Mouse (Mus musculus): ENCODE measurements at regions not wholly inside any gene's neighbourhood (a gene's known extent, or its start where the extent isn't known, plus 50 kb on each side); places are given as distances from the start of the nearest gene placed in this dataset.
A peak's percentile ranks its signal among the peaks of the same experiment; 100 is the strongest.

- WGBS: 34% methylated on average over 2 of the region's 2 CpGs
- Histone ChIP-seq H3K4me2 (ENCODE audit: low read depth, low read length) (no peak overlapping the region), H3K36me3 (ENCODE audit: control insufficient read depth, insufficient read depth, low read length) (no peaks in the 10 kb centered on the region), H3K9me3 (ENCODE audit: control insufficient read depth, low read length) (no peaks in the 10 kb centered on the region), H3K27me3 (replicated peaks; ENCODE audit: control insufficient read depth, insufficient read depth, low read length) (no peaks in the 10 kb centered on the region), H3K27ac (ENCODE audit: low read length) (no peak overlapping the region), H3K4me1 (ENCODE audit: control insufficient read depth, insufficient read depth, low read length) (no peaks in the 10 kb centered on the region), H3K4me3 (ENCODE audit: low read length) (no peak overlapping the region), H3K9ac (ENCODE audit: low read depth, low read length) (no peak overlapping the region)
- no peak for ATAC-seq
These were observed 1284.9 kb upstream of the Lrrc6 start for GRCm38 (mm10) chr15:67785583-67785982.

DNA sequence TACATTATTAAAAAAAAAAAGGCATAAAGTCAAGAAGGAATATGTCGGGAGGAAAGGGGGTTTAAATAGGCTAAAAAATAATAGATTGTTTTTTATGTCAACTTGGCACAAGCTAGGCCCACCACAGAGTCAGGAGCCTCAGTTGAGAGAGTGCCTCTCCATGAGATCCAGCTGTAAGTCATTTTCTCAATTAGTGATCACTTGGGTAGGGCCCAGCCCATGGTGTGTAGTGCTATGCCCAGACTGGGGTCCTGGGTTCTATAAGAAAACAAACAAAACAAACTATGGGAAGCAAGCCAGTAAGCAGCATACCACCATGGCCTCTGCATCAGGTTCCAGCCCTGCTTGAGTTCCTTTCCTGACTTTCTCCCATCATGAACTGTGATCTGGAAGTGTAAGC is 1283.0 kb upstream of the Lrrc6 start:
- H3K4me3 ChIP-seq (ENCODE audit: low read length): no peak overlapping the region
- WGBS: 80% methylated on average over 1 of the region's 1 CpGs
- H3K4me1 ChIP-seq (ENCODE audit: control insufficient read depth, insufficient read depth, low read length): no peaks in the 10 kb centered on the region
- ATAC-seq: no peak
- no peaks in the 10 kb centered on the region for H3K36me3 ChIP-seq (ENCODE audit: control insufficient read depth, insufficient read depth, low read length)
- H3K27ac ChIP-seq (ENCODE audit: low read length): no peak overlapping the region
- H3K27me3 ChIP-seq (replicated peaks; ENCODE audit: control insufficient read depth, insufficient read depth, low read length): no peaks in the 10 kb centered on the region
- no peaks in the 10 kb centered on the region for H3K9me3 ChIP-seq (ENCODE audit: control insufficient read depth, low read length)
- H3K4me2 ChIP-seq (ENCODE audit: low read depth, low read length): no peak overlapping the region
- no peak overlapping the region for H3K9ac ChIP-seq (ENCODE audit: low read depth, low read length)

DNA sequence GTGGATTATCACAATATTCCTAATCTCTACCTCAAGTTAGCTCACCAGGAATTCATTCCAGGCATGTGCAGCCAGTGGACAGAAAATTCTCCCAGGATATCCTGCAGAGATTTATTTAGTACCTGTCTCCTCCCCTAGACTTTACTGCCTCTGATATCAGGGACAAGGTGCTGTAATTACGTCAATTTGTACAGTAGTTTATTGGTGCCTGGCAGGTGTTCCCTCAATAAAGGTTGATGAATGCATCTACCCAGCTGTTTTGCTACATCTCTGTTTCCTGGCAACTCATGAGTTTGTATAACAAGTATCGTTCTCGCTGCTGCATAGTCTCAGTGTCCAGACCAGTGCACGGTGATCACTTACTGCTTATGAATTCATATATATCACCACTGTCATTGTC is 1281.8 kb upstream of the Lrrc6 start:
- Histone ChIP-seq H3K36me3 (ENCODE audit: control insufficient read depth, insufficient read depth, low read length) (no peaks in the 10 kb centered on the region), H3K27me3 (replicated peaks; ENCODE audit: control insufficient read depth, insufficient read depth, low read length) (no peaks in the 10 kb centered on the region), H3K4me1 (ENCODE audit: control insufficient read depth, insufficient read depth, low read length) (no peaks in the 10 kb centered on the region), H3K4me3 (ENCODE audit: low read length) (no peak overlapping the region), H3K9me3 (ENCODE audit: control insufficient read depth, low read length) (no peaks in the 10 kb centered on the region), H3K4me2 (ENCODE audit: low read depth, low read length) (no peak overlapping the region), H3K9ac (ENCODE audit: low read depth, low read length) (no peak overlapping the region), H3K27ac (ENCODE audit: low read length) (no peak overlapping the region)
- WGBS: 54% methylated on average over 4 of the region's 4 CpGs
- peak; percentile 93 for ATAC-seq

- peak; percentile 85 for ATAC-seq
- H3K27me3 ChIP-seq (replicated peaks; ENCODE audit: control insufficient read depth, insufficient read depth, low read length): no peaks in the 10 kb centered on the region
- no peaks in the 10 kb centered on the region for H3K4me1 ChIP-seq (ENCODE audit: control insufficient read depth, insufficient read depth, low read length)
- H3K9ac ChIP-seq (ENCODE audit: low read depth, low read length): no peak overlapping the region
- WGBS: 48% methylated on average over 2 of the region's 2 CpGs
- H3K4me3 ChIP-seq (ENCODE audit: low read length): no peak overlapping the region
- H3K4me2 ChIP-seq (ENCODE audit: low read depth, low read length): no peak overlapping the region
- H3K9me3 ChIP-seq (ENCODE audit: control insufficient read depth, low read length): no peaks in the 10 kb centered on the region
- no peaks in the 10 kb centered on the region for H3K36me3 ChIP-seq (ENCODE audit: control insufficient read depth, insufficient read depth, low read length)
- H3K27ac ChIP-seq (ENCODE audit: low read length): no peak overlapping the region
These were observed 1280.1 kb upstream of the Lrrc6 start for GRCm38 (mm10) chr15:67780856-67781255.

DNA sequence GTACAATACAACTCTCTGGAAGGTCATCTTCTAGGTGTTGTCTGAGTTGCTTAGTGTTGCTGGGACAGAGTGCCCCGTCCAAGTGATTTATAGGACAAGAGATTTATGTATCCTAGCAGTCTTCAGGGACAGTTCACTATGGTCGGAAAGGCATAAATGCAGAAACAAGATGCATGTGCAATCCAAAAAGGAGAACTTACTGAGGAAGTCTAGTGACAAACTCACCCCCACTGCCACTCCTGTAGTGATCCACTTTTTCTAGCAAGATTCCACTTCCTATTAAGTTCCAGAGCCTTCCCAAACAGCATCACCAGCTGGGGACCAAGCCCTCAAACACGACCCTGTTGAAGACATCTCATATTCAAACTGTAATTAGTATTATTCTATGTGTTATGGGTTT is 1266.9 kb upstream of the Lrrc6 start:
- WGBS: 55% methylated on average over 3 of the region's 3 CpGs
- no peak overlapping the region for H3K27ac ChIP-seq (ENCODE audit: low read length)
- no peaks in the 10 kb centered on the region for H3K36me3 ChIP-seq (ENCODE audit: control insufficient read depth, insufficient read depth, low read length)
- H3K4me1 ChIP-seq (ENCODE audit: control insufficient read depth, insufficient read depth, low read length): no peaks in the 10 kb centered on the region
- no peak for ATAC-seq
- no peak overlapping the region for H3K9ac ChIP-seq (ENCODE audit: low read depth, low read length)
- no peak overlapping the region for H3K4me2 ChIP-seq (ENCODE audit: low read depth, low read length)
- no peak overlapping the region for H3K4me3 ChIP-seq (ENCODE audit: low read length)
- no peaks in the 10 kb centered on the region for H3K9me3 ChIP-seq (ENCODE audit: control insufficient read depth, low read length)
- H3K27me3 ChIP-seq (replicated peaks; ENCODE audit: control insufficient read depth, insufficient read depth, low read length): no peaks in the 10 kb centered on the region

DNA sequence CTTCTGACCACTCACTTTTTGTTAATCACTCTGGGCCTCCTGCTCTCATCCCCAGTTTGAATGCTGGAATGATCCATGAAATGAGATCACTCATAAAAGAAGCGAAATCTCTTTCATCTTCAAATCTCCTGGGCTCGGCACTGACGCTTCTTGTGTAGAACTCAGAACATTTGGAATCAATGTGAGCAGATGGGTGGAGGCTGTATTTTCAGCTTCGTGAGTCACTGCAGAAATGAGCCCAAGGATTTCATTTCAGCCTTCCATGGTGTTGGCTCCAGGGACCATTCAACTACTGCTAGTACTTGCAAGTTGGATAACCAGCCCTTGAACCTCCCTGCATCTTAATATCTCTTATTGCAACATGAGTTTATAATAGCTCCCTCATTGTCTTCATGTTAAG is 1258.5 kb upstream of the Lrrc6 start:
- ATAC-seq: no peak
- H3K36me3 ChIP-seq (ENCODE audit: control insufficient read depth, insufficient read depth, low read length): no peaks in the 10 kb centered on the region
- no peaks in the 10 kb centered on the region for H3K27me3 ChIP-seq (replicated peaks; ENCODE audit: control insufficient read depth, insufficient read depth, low read length)
- no peak overlapping the region for H3K9ac ChIP-seq (ENCODE audit: low read depth, low read length)
- no peak overlapping the region for H3K4me2 ChIP-seq (ENCODE audit: low read depth, low read length)
- H3K27ac ChIP-seq (ENCODE audit: low read length): no peak overlapping the region
- no peak overlapping the region for H3K4me3 ChIP-seq (ENCODE audit: low read length)
- WGBS: 82% methylated on average over 4 of the region's 4 CpGs
- H3K4me1 ChIP-seq (ENCODE audit: control insufficient read depth, insufficient read depth, low read length): no peaks in the 10 kb centered on the region
- no peaks in the 10 kb centered on the region for H3K9me3 ChIP-seq (ENCODE audit: control insufficient read depth, low read length)

- H3K4me3 ChIP-seq (ENCODE audit: low read length): no peak overlapping the region
- no peak overlapping the region for H3K4me2 ChIP-seq (ENCODE audit: low read depth, low read length)
- H3K9me3 ChIP-seq (ENCODE audit: control insufficient read depth, low read length): no peaks in the 10 kb centered on the region
- no peaks in the 10 kb centered on the region for H3K36me3 ChIP-seq (ENCODE audit: control insufficient read depth, insufficient read depth, low read length)
- H3K4me1 ChIP-seq (ENCODE audit: control insufficient read depth, insufficient read depth, low read length): no peaks in the 10 kb centered on the region
- no peak overlapping the region for H3K27ac ChIP-seq (ENCODE audit: low read length)
- no peak for ATAC-seq
- no peaks in the 10 kb centered on the region for H3K27me3 ChIP-seq (replicated peaks; ENCODE audit: control insufficient read depth, insufficient read depth, low read length)
- no peak overlapping the region for H3K9ac ChIP-seq (ENCODE audit: low read depth, low read length)
These were observed 1249.9 kb upstream of the Lrrc6 start for GRCm38 (mm10) chr15:67750582-67750981.

- no peaks in the 10 kb centered on the region for H3K9me3 ChIP-seq (ENCODE audit: control insufficient read depth, low read length)
- ATAC-seq: no peak
- no peaks in the 10 kb centered on the region for H3K36me3 ChIP-seq (ENCODE audit: control insufficient read depth, insufficient read depth, low read length)
- H3K4me3 ChIP-seq (ENCODE audit: low read length): no peak overlapping the region
- no peak overlapping the region for H3K27ac ChIP-seq (ENCODE audit: low read length)
- no peak overlapping the region for H3K4me2 ChIP-seq (ENCODE audit: low read depth, low read length)
- H3K9ac ChIP-seq (ENCODE audit: low read depth, low read length): no peak overlapping the region
- no peaks in the 10 kb centered on the region for H3K27me3 ChIP-seq (replicated peaks; ENCODE audit: control insufficient read depth, insufficient read depth, low read length)
- WGBS: 49% methylated on average over 2 of the region's 2 CpGs
- H3K4me1 ChIP-seq (ENCODE audit: control insufficient read depth, insufficient read depth, low read length): no peaks in the 10 kb centered on the region
These were observed 1242.6 kb upstream of the Lrrc6 start for GRCm38 (mm10) chr15:67743332-67743731.

- Histone ChIP-seq H3K9me3 (ENCODE audit: control insufficient read depth, low read length) (no peaks in the 10 kb centered on the region), H3K36me3 (ENCODE audit: control insufficient read depth, insufficient read depth, low read length) (no peaks in the 10 kb centered on the region), H3K27me3 (replicated peaks; ENCODE audit: control insufficient read depth, insufficient read depth, low read length) (no peaks in the 10 kb centered on the region), H3K4me2 (ENCODE audit: low read depth, low read length) (no peak overlapping the region), H3K4me3 (ENCODE audit: low read length) (no peak overlapping the region), H3K4me1 (ENCODE audit: control insufficient read depth, insufficient read depth, low read length) (no peaks in the 10 kb centered on the region), H3K27ac (ENCODE audit: low read length) (no peak overlapping the region), H3K9ac (ENCODE audit: low read depth, low read length) (no peak overlapping the region)
- no peak for ATAC-seq
- WGBS: 63% methylated on average over 1 of the region's 1 CpGs
These were observed 1232.3 kb upstream of the Lrrc6 start for GRCm38 (mm10) chr15:67732988-67733387.

GRCm38 (mm10) chr15:67729492-67729891 is 1228.8 kb upstream of the Lrrc6 start:
- no peak overlapping the region for H3K27ac ChIP-seq (ENCODE audit: low read length)
- no peaks in the 10 kb centered on the region for H3K9me3 ChIP-seq (ENCODE audit: control insufficient read depth, low read length)
- H3K4me3 ChIP-seq (ENCODE audit: low read length): no peak overlapping the region
- ATAC-seq: no peak
- no peaks in the 10 kb centered on the region for H3K4me1 ChIP-seq (ENCODE audit: control insufficient read depth, insufficient read depth, low read length)
- no peaks in the 10 kb centered on the region for H3K27me3 ChIP-seq (replicated peaks; ENCODE audit: control insufficient read depth, insufficient read depth, low read length)
- H3K9ac ChIP-seq (ENCODE audit: low read depth, low read length): no peak overlapping the region
- no peaks in the 10 kb centered on the region for H3K36me3 ChIP-seq (ENCODE audit: control insufficient read depth, insufficient read depth, low read length)
- 77% methylated on average over 8 of the region's 8 CpGs for WGBS
- no peak overlapping the region for H3K4me2 ChIP-seq (ENCODE audit: low read depth, low read length)
